Mouse (Mus musculus): ENCODE results near the gene Rcor1.

- TF ChIP-seq CTCF (IDR thresholded peaks at IDR 0.05; ENCODE audit: extremely low read depth, insufficient read depth, low read length): no peak
- TF ChIP-seq POLR2A (IDR thresholded peaks at IDR 0.05; ENCODE audit: extremely low read depth, insufficient read depth, low read length): no peak
These were observed 3.2 kb downstream of the Rcor1 start for GRCm38 (mm10) chr12:111042365-111042764.

Data from cortical plate, adult 2 months (tissue).